Mouse (Mus musculus) midbrain, embryonic 15.5 days (tissue): Measurements from ENCODE around the gene Mrpl21. TPM values are rescaled to one million over a fixed set of nuclear protein-coding genes. Genes with fewer than 3 reads are reported as not detected.

Experiments
- ATAC-seq: fragments of 200-750 bp; cut with Nextera tagmentation; replicated peaks from 2 replicates; pipeline ENCODE4 v1.8.0; 2017; ENCODE audit warnings: moderate TSS enrichment
- H3K27ac ChIP-seq: fragments of 300-500 bp; sonication (generic); 2 replicates; pipeline ENCODE4 v1.5.1; 2015; ENCODE audit warnings: mild to moderate bottlenecking, inconsistent platforms
- H3K27me3 ChIP-seq: fragments of 300-500 bp; sonication (generic); replicated peaks from 2 replicates; pipeline ENCODE4 v1.6.1; 2015; ENCODE audit warnings: inconsistent platforms
- H3K36me3 ChIP-seq: fragments of 300-500 bp; sonication (generic); replicated peaks from 2 replicates; pipeline ENCODE4 v1.6.1; 2015; ENCODE audit warnings: inconsistent platforms
- H3K4me1 ChIP-seq: fragments of 300-500 bp; sonication (generic); 2 replicates; pipeline ENCODE4 v1.6.1; 2015; ENCODE audit warnings: inconsistent platforms
- H3K4me2 ChIP-seq: fragments of 300-500 bp; sonication (generic); 2 replicates; pipeline ENCODE4 v1.6.1; 2015; ENCODE audit warnings: inconsistent platforms, mild to moderate bottlenecking, moderate library complexity
- H3K4me3 ChIP-seq: fragments of 300-500 bp; sonication (generic); 2 replicates; pipeline ENCODE4 v1.5.1; 2015; ENCODE audit warnings: mild to moderate bottlenecking, inconsistent platforms
- H3K9ac ChIP-seq: fragments of 300-500 bp; sonication (generic); 2 replicates; pipeline ENCODE4 v1.6.1; 2015; ENCODE audit warnings: mild to moderate bottlenecking, inconsistent platforms
- H3K9me3 ChIP-seq: fragments of 300-500 bp; sonication (generic); 2 replicates; pipeline ENCODE4 v1.6.1; 2016; ENCODE audit warnings: inconsistent platforms
- WGBS: fragments of 180-500 bp; shearing (Covaris S2); methylation state at CpG from one replicate; pipeline ENCODE4 v1.1.7; 2015; ENCODE audit warnings: mixed read lengths; 5-methylcytosine and 5-hydroxymethylcytosine counted together
- microRNA-seq: library from miRNA; unstranded; fragments of <30 nt; microRNA quantifications from one replicate; pipeline ENCODE4, GENCODE M21; 2016
- polyA plus RNA-seq: library from polyadenylated mRNA; unstranded; fragments of >200 nt; fragmentation: Nextera tagmentation; extraction: Ambion mirVana; gene quantifications from 2 replicates; pipeline ENCODE4 v1.2.1, GENCODE M21; 2015

Gene Mrpl21
- polyA plus RNA-seq, 1 experiment from 2014 or later: 103 TPM

- Histone ChIP-seq H3K4me1 (peaks cover 13% of the 10 kb centered on the region), H3K9ac (no peak overlapping the region), H3K27me3 (no peaks in the 10 kb centered on the region), H3K9me3 (no peaks in the 10 kb centered on the region), H3K36me3 (no peaks in the 10 kb centered on the region), H3K27ac (no peak overlapping the region), H3K4me3 (no peak overlapping the region), H3K4me2 (no peak overlapping the region)
- no peak for ATAC-seq
- 74% methylated on average over 6 of the region's 6 CpGs for WGBS
These were observed 50.5 kb downstream of the Mrpl21 start for GRCm38 (mm10) chr19:3333247-3333646.

DNA sequence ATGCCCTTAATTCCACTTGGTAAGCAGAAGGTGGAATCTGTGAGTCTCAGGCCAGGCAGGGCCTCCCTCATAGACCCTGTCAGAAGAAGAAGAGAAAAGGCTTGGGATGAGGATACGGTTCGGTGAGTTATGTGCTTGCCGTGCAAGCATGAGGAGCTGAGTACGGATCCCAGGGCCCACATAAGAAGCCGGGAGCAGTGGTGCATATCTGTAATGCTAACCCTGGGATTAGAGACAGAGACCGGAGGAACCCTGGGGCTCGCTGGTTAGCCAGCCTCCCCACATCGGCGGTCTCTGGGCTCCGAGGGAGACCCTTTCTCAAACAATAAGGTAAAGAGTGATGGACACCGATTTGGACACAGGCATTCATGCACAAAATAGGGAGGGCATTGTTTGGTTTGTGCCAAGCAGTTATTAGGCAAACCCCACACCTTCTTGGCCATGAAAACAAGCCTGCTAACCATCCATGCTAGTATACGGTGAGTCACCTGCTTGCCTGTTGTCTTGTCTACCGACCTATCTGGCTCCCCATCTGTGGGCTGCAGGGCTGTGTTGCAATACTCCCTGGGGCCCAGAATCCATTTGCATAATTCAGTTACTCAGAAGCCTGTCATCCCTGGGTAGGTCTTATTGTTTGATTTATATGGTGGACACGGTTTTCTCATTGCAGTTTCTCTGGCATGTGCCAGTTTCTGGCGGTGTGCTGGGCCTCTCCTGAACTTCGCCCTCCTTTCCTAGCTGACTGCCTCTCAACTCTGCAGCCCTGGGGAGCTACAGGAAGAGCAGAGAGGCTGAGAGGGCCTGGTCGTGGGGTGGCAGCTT is 51.2 kb downstream of the Mrpl21 start:
- Histone ChIP-seq H3K4me2 (no peak overlapping the region), H3K9me3 (no peaks in the 10 kb centered on the region), H3K27me3 (no peaks in the 10 kb centered on the region), H3K9ac (no peak overlapping the region), H3K36me3 (no peaks in the 10 kb centered on the region), H3K4me1 (peaks cover 13% of the 10 kb centered on the region), H3K4me3 (no peak overlapping the region), H3K27ac (no peak overlapping the region)
- ATAC-seq: peak; percentile 50; the same call in 1 of the 2 replicates
- WGBS: 29% methylated on average over 17 of the region's 17 CpGs

DNA sequence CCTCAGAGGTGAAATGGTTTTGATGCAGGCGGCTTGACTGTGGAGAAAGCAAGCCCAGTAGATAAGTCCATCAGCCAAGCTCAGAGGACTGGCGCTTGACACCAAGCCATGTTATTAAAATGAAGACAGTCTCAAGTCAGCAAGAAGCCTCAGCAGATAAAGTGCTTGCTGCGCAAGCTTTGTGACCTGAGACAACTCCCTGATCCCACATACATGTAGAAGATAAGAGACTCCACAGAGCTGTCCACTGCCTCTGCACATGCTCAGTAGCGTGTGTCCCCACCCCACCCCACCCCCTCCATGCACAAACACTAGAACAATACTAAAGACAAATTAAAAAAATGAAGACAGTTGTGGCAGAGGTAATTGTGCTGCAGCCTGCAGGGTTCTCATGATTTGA is 51.8 kb downstream of the Mrpl21 start:
- WGBS: 67% methylated on average over 4 of the region's 4 CpGs
- H3K36me3 ChIP-seq: no peaks in the 10 kb centered on the region
- no peak overlapping the region for H3K4me2 ChIP-seq
- H3K27me3 ChIP-seq: no peaks in the 10 kb centered on the region
- no peak overlapping the region for H3K4me3 ChIP-seq
- peaks cover 13% of the 10 kb centered on the region for H3K4me1 ChIP-seq
- H3K27ac ChIP-seq: no peak overlapping the region
- ATAC-seq: no peak
- no peak overlapping the region for H3K9ac ChIP-seq
- no peaks in the 10 kb centered on the region for H3K9me3 ChIP-seq

GRCm38 (mm10) chr19:3335917-3336316 is 53.2 kb downstream of the Mrpl21 start:
- 83% methylated on average over 1 of the region's 1 CpGs for WGBS

DNA sequence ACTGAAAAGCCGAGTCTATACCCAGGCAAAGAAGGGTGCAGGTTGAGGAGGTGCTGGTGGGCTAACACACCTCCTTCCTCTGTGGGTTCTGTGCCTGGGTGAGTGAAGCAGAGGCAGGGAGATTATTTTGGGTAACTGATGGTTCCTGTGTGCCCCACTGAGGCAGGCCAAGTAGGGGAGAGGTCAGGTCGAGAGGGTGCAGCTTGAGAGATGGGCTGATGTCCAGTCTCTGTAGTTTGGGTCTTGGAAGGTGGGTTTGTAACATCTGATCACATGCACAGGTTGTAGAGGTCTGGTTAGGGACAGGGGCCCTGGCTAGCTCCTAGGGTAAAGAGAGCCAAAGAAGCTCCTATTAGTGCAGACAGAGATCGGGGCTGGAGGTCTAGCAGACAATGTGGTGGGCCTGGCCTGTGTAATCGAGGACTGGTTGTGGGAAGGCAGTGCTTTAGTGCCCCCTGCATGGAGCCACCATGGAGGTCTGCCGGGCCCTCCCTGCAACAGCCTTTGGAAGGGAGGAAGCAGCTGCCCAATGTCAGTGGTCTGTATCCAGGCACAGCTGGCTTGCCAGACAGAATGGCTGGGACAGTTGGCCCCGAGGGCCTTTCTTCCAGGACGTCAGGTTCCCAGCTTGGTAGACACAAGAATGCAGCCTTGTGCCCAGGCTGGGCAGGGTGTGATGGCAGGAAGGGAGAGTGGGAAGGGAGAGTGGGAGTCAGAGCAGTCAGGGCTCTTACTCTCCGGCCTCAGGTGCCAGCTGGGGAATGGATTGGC is 54.0 kb downstream of the Mrpl21 start:
- ATAC-seq: no peak
- Histone ChIP-seq H3K27ac (no peak overlapping the region), H3K9me3 (no peaks in the 10 kb centered on the region), H3K4me2 (no peak overlapping the region), H3K4me1 (peaks cover 13% of the 10 kb centered on the region), H3K36me3 (no peaks in the 10 kb centered on the region), H3K27me3 (no peaks in the 10 kb centered on the region), H3K4me3 (no peak overlapping the region), H3K9ac (no peak overlapping the region)
- 69% methylated on average over 8 of the region's 8 CpGs for WGBS

More at GRCm38 (mm10) chr19:3335917-3336316, 53.2 kb downstream of the Mrpl21 start:
- Histone ChIP-seq H3K4me2 (no peak overlapping the region), H3K4me1 (peaks cover 13% of the 10 kb centered on the region), H3K9me3 (no peaks in the 10 kb centered on the region), H3K27me3 (no peaks in the 10 kb centered on the region), H3K4me3 (no peak overlapping the region), H3K9ac (no peak overlapping the region), H3K36me3 (no peaks in the 10 kb centered on the region), H3K27ac (no peak overlapping the region)
- no peak for ATAC-seq

- no peak overlapping the region for H3K9ac ChIP-seq
- ATAC-seq: no peak
- H3K36me3 ChIP-seq: no peaks in the 10 kb centered on the region
- no peak overlapping the region for H3K27ac ChIP-seq
- H3K9me3 ChIP-seq: no peaks in the 10 kb centered on the region
- H3K4me2 ChIP-seq: no peak overlapping the region
- peaks cover 8% of the 10 kb centered on the region for H3K4me1 ChIP-seq
- H3K27me3 ChIP-seq: no peaks in the 10 kb centered on the region
- H3K4me3 ChIP-seq: no peak overlapping the region
- 86% methylated on average over 8 of the region's 8 CpGs for WGBS
These were observed 56.5 kb downstream of the Mrpl21 start for GRCm38 (mm10) chr19:3339187-3339586.

GRCm38 (mm10) chr19:3341021-3341420 is 58.3 kb downstream of the Mrpl21 start:
- H3K4me3 ChIP-seq: no peak overlapping the region
- no peak overlapping the region for H3K27ac ChIP-seq
- no peaks in the 10 kb centered on the region for H3K36me3 ChIP-seq
- no peaks in the 10 kb centered on the region for H3K4me1 ChIP-seq
- WGBS: 90% methylated on average over 3 of the region's 3 CpGs
- H3K27me3 ChIP-seq: no peaks in the 10 kb centered on the region
- H3K4me2 ChIP-seq: no peak overlapping the region
- no peak overlapping the region for H3K9ac ChIP-seq
- no peak for ATAC-seq
- no peaks in the 10 kb centered on the region for H3K9me3 ChIP-seq

Small RNA genes lying within 50 kb of the gene (microRNA-seq; reads per million reads assigned to microRNA genes)
- not detected for gene Mir6984

Other genes starting within 250 kb of the Mrpl21 start
- gene Ighmbp2, start 116 bp downstream of the Mrpl21 start, polyA plus RNA-seq: 11.3 and 13.3 TPM in 2 replicates
- gene Cpt1a, start 39.4 kb downstream of the Mrpl21 start, polyA plus RNA-seq: 16.1 TPM in 2 replicates
- gene Tesmin, start 106.0 kb downstream of the Mrpl21 start, polyA plus RNA-seq: 0.43 and 0.52 TPM in 2 replicates
- 9.8 and 12.5 TPM in 2 replicates for gene Gal, start 131.6 kb downstream of the Mrpl21 start, polyA plus RNA-seq